Mouse (Mus musculus) lung, postnatal 0 days (tissue): Measurements from ENCODE around the gene Wipf1. TPM values are rescaled to one million over a fixed set of nuclear protein-coding genes. Genes with fewer than 3 reads are reported as not detected.

Experiments used
- ATAC-seq: fragments of 200-750 bp; cut with Nextera tagmentation; 2 replicates; pipeline ENCODE4 v1.8.0; 2017; ENCODE audit warnings: moderate library complexity
- DNase-seq: peaks from one replicate; pipeline ENCODE4 v3.0.0-alpha.2; 2016; ENCODE audit warnings: low spot score
- H3K27ac ChIP-seq: fragments of 300-500 bp; sonication (generic); 2 replicates; pipeline ENCODE4 v1.5.1; 2014; ENCODE audit warnings: antibody characterized with exemption, mild to moderate bottlenecking, low read length, mixed read lengths
- H3K27me3 ChIP-seq: fragments of 300-500 bp; sonication (generic); replicated peaks from 2 replicates; pipeline ENCODE4 v1.6.1; 2014; ENCODE audit warnings: low read length, mixed read lengths; ENCODE audit not compliant: insufficient read depth
- H3K36me3 ChIP-seq: fragments of 300-500 bp; sonication (generic); 2 replicates; pipeline ENCODE4 v1.6.1; 2014; ENCODE audit warnings: low read length, mixed read lengths; ENCODE audit not compliant: insufficient read depth
- H3K4me1 ChIP-seq: fragments of 300-500 bp; sonication (generic); 2 replicates; pipeline ENCODE4 v1.6.1; 2014; ENCODE audit warnings: antibody characterized with exemption, low read depth, low read length, mixed read lengths; ENCODE audit not compliant: insufficient read depth
- H3K4me2 ChIP-seq: fragments of 300-500 bp; sonication (generic); replicated peaks from 2 replicates; pipeline ENCODE4 v1.6.1; 2014; ENCODE audit warnings: low read depth, mild to moderate bottlenecking, low read length, moderate library complexity, mixed read lengths
- H3K4me3 ChIP-seq: fragments of 300-500 bp; sonication (generic); 2 replicates; pipeline ENCODE4 v1.5.1; 2014; ENCODE audit warnings: low read depth, low read length
- H3K9ac ChIP-seq: fragments of 300-500 bp; sonication (generic); replicated peaks from 2 replicates; pipeline ENCODE4 v1.6.1; 2014; ENCODE audit warnings: low read depth, mild to moderate bottlenecking
- H3K9me3 ChIP-seq: fragments of 300-500 bp; sonication (generic); 2 replicates; pipeline ENCODE4 v1.6.1; 2016; ENCODE audit warnings: low read length, mixed read lengths
- CTCF ChIP-seq: IDR thresholded peaks from 2 replicates; pipeline ENCODE4 v1.5.1; 2016; ENCODE audit warnings: antibody characterized with exemption, mild to moderate bottlenecking
- EP300 ChIP-seq: IDR thresholded peaks from 2 replicates; pipeline ENCODE4 v1.6.1; 2016; ENCODE audit warnings: antibody characterized with exemption, mild to moderate bottlenecking, control low read depth
- WGBS: fragments of 180-500 bp; shearing (Covaris S2); extraction: QIAGEN DNeasy Blood & Tissue Kit; methylation state at CpG from one replicate; pipeline ENCODE4 v1.1.7; 2014; 5-methylcytosine and 5-hydroxymethylcytosine counted together
- polyA plus RNA-seq: library from polyadenylated mRNA; unstranded; fragments of >200 nt; fragmentation: Nextera tagmentation; extraction: Ambion mirVana; gene quantifications from 2 replicates; pipeline ENCODE4 v1.2.1, GENCODE M21; 2015

Gene Wipf1
- polyA plus RNA-seq, 1 experiment from 2014 or later: 9.5 TPM

- TF ChIP-seq EP300: no peak
- TF ChIP-seq CTCF: no peak
- 79% methylated on average over 13 of the region's 13 CpGs for WGBS
- no peak for DNase-seq
- Histone ChIP-seq H3K4me1 (no peaks in the 10 kb centered on the region; the same call in 1 of the 2 replicates), H3K36me3 (no peaks in the 10 kb centered on the region), H3K9me3 (no peaks in the 10 kb centered on the region), H3K27ac (no peak overlapping the region), H3K4me2 (no peak overlapping the region), H3K4me3 (no peak overlapping the region), H3K9ac (no peak overlapping the region), H3K27me3 (no peaks in the 10 kb centered on the region)
- ATAC-seq: no peak
These were observed 74.9 kb downstream of the Wipf1 start for GRCm38 (mm10) chr2:73454682-73455081.

- Histone ChIP-seq H3K27me3 (no peaks in the 10 kb centered on the region), H3K4me1 (no peaks in the 10 kb centered on the region; the same call in 1 of the 2 replicates), H3K36me3 (no peaks in the 10 kb centered on the region), H3K4me2 (no peak overlapping the region), H3K4me3 (no peak overlapping the region), H3K9me3 (no peaks in the 10 kb centered on the region), H3K27ac (no peak overlapping the region), H3K9ac (no peak overlapping the region)
- DNase-seq: no peak
- 78% methylated on average over 4 of the region's 4 CpGs for WGBS
- ATAC-seq: no peak
- TF ChIP-seq CTCF (no peak), EP300 (no peak)
These were observed 75.3 kb downstream of the Wipf1 start for GRCm38 (mm10) chr2:73454186-73454585.

- DNase-seq (no peak), ATAC-seq (no peak)
- WGBS: 51% methylated on average over 4 of the region's 4 CpGs
- Histone ChIP-seq H3K4me2 (no peak overlapping the region), H3K9me3 (no peaks in the 10 kb centered on the region), H3K4me3 (no peak overlapping the region), H3K27ac (no peak overlapping the region), H3K4me1 (no peaks in the 10 kb centered on the region; the same call in 1 of the 2 replicates), H3K27me3 (no peaks in the 10 kb centered on the region), H3K36me3 (no peaks in the 10 kb centered on the region), H3K9ac (no peak overlapping the region)
- no peak for TF ChIP-seq CTCF
These were observed 75.8 kb downstream of the Wipf1 start for GRCm38 (mm10) chr2:73453717-73454116.

- no peak for DNase-seq
- Histone ChIP-seq H3K27ac (no peak overlapping the region), H3K4me2 (no peak overlapping the region), H3K27me3 (no peaks in the 10 kb centered on the region), H3K4me1 (no peaks in the 10 kb centered on the region; the same call in 1 of the 2 replicates), H3K9me3 (no peaks in the 10 kb centered on the region), H3K4me3 (no peak overlapping the region), H3K9ac (no peak overlapping the region), H3K36me3 (no peaks in the 10 kb centered on the region)
- WGBS: 63% methylated on average over 5 of the region's 5 CpGs
- ATAC-seq: no peak
- TF ChIP-seq EP300 (no peak), CTCF (no peak)
These were observed 76.4 kb downstream of the Wipf1 start for GRCm38 (mm10) chr2:73453085-73453484.

- Histone ChIP-seq H3K36me3 (no peaks in the 10 kb centered on the region), H3K27ac (no peak overlapping the region), H3K9ac (no peak overlapping the region), H3K27me3 (no peaks in the 10 kb centered on the region), H3K9me3 (no peaks in the 10 kb centered on the region), H3K4me1 (no peaks in the 10 kb centered on the region; the same call in 1 of the 2 replicates), H3K4me2 (no peak overlapping the region), H3K4me3 (no peak overlapping the region)
- TF ChIP-seq EP300 (no peak), CTCF (no peak)
- ATAC-seq (no peak), DNase-seq (no peak)
- 74% methylated on average over 7 of the region's 7 CpGs for WGBS
These were observed 77.0 kb downstream of the Wipf1 start for GRCm38 (mm10) chr2:73452556-73452955.

- H3K36me3 ChIP-seq: no peaks in the 10 kb centered on the region
- 96% methylated on average over 3 of the region's 3 CpGs for WGBS
- ATAC-seq: no peak
These were observed 78.0 kb downstream of the Wipf1 start for GRCm38 (mm10) chr2:73451541-73451940.

GRCm38 (mm10) chr2:73450172-73450715, 79.3 kb downstream of the Wipf1 start:
- Histone ChIP-seq H3K27me3 (no peaks in the 10 kb centered on the region), H3K9ac (no peak overlapping the region), H3K36me3 (no peaks in the 10 kb centered on the region; the same call in 1 of the 2 replicates), H3K4me1 (no peaks in the 10 kb centered on the region; the same call in 1 of the 2 replicates), H3K4me3 (no peak overlapping the region), H3K9me3 (no peaks in the 10 kb centered on the region), H3K4me2 (no peak overlapping the region), H3K27ac (no peak overlapping the region)
- DNase-seq (no peak), ATAC-seq (no peak)
- TF ChIP-seq EP300: no peak
- TF ChIP-seq CTCF: no peak
- 53% methylated on average over 6 of the region's 6 CpGs for WGBS

More at GRCm38 (mm10) chr2:73451541-73451940, 78.0 kb downstream of the Wipf1 start:
- no peaks in the 10 kb centered on the region for H3K27me3 ChIP-seq
- no peak overlapping the region for H3K4me2 ChIP-seq
- H3K4me1 ChIP-seq: no peaks in the 10 kb centered on the region; the same call in 1 of the 2 replicates
- TF ChIP-seq CTCF (no peak), EP300 (no peak)
- H3K27ac ChIP-seq: no peak overlapping the region
- H3K9ac ChIP-seq: no peak overlapping the region
- no peak for DNase-seq
- no peaks in the 10 kb centered on the region for H3K9me3 ChIP-seq
- no peak overlapping the region for H3K4me3 ChIP-seq
